Mouse (Mus musculus) inflammation-experienced regulatory T-cells, adult 16 weeks (primary cell): ENCODE data around the gene Thsd1. TPM values are rescaled to one million over a fixed set of nuclear protein-coding genes. Genes with fewer than 3 reads are reported as not detected.

Source experiments
- polyA plus RNA-seq: library from polyadenylated mRNA; unstranded; fragments of 100-300 nt; shearing (Covaris generic); gene quantifications from one replicate; pipeline ENCODE4 v1.2.1, GENCODE M21; 2017

Thsd1 gene
- polyA plus RNA-seq, result 0.32 TPM

GRCm38 (mm10) chr8:22227061-22227877, at the start of gene Thsd1:
TSS of gene Thsd1 (plus strand) at chr8:22227313.

GRCm38 (mm10) chr8:22185431-22186397, 41.4 kb upstream of the Thsd1 start, which contains the start of gene Ckap2:
TSS of gene Ckap2 (minus strand) at chr8:22185819.

GRCm38 (mm10) chr8:22192660-22193431, 34.3 kb upstream of the Thsd1 start, which contains the start of gene Vps36:
TSS of gene Vps36 (plus strand) at chr8:22192809.

GRCm38 (mm10) chr8:22282999-22283491, 55.9 kb downstream of the Thsd1 start, which contains the start of gene Tpte:
TSS of gene Tpte (plus strand) at chr8:22283441.

Other genes with a start within 250 kb of the Thsd1 start
- 0.16 TPM for gene Atp7b, start 167.0 kb upstream of the Thsd1 start, polyA plus RNA-seq
- 12.4 TPM for gene Alg11, start 166.6 kb upstream of the Thsd1 start, polyA plus RNA-seq
- gene Nek5, start 102.3 kb upstream of the Thsd1 start, polyA plus RNA-seq, result not detected
- gene Nek3, start 60.9 kb upstream of the Thsd1 start, polyA plus RNA-seq, result 6.5 TPM
- gene Ckap2, start 41.5 kb upstream of the Thsd1 start, polyA plus RNA-seq, result 3.3 TPM
- 46.5 TPM for gene Vps36, start 34.5 kb upstream of the Thsd1 start, polyA plus RNA-seq
- not detected for gene Tpte, start 56.1 kb downstream of the Thsd1 start, polyA plus RNA-seq
- 6.0 TPM for gene Slc25a15, start 171.3 kb downstream of the Thsd1 start, polyA plus RNA-seq
- gene Mrps31, start 184.0 kb downstream of the Thsd1 start, polyA plus RNA-seq, result 29.5 TPM